Mouse (Mus musculus): ENCODE data around the gene Gm45021. TPM values are rescaled to one million over a fixed set of nuclear protein-coding genes. Genes with fewer than 3 reads are reported as not detected.

The Gm45021 gene
- polyA plus RNA-seq, 1 experiment = not detected

- peaks cover 14% of the 10 kb centered on the region for H3K36me3 ChIP-seq (ENCODE audit: control insufficient read depth, insufficient read depth)
- no peak overlapping the region for H3ac ChIP-seq (ENCODE audit: control insufficient read depth, insufficient read length)
- H3K27me3 ChIP-seq (ENCODE audit: control insufficient read depth, insufficient read depth, insufficient read length) = no peaks in the 10 kb centered on the region
- peak overlapping the region; percentile 95 for H3K4me2 ChIP-seq (ENCODE audit: low read depth)
- TF ChIP-seq REST (IDR thresholded peaks at IDR 0.05; ENCODE audit: insufficient read depth, insufficient read length) (no peak), MYOD1 (IDR thresholded peaks at IDR 0.05; ENCODE audit: control insufficient read depth in 1 of 3, insufficient read length in 2 of 3, low read depth in 2 of 3) (no peak), TCF3 (IDR thresholded peaks at IDR 0.05; ENCODE audit: insufficient read length, low read depth) (no peak), E2F4 (IDR thresholded peaks at IDR 0.05; ENCODE audit: insufficient read depth) (no peak), POLR2A (IDR thresholded peaks at IDR 0.05; ENCODE audit: insufficient read length, low read depth) (no peak), CEBPB (IDR thresholded peaks at IDR 0.05; ENCODE audit: insufficient read depth, poor library complexity, severe bottlenecking) (no peak), MAX (IDR thresholded peaks at IDR 0.05; ENCODE audit: low read depth) (no peak), MYOG (IDR thresholded peaks at IDR 0.05; ENCODE audit: control insufficient read depth in 1 of 3, insufficient read depth in 1 of 3, insufficient read length in 2 of 3, low read depth in 2 of 3) (no peak), TCF12 (IDR thresholded peaks at IDR 0.05; ENCODE audit: insufficient read depth, poor library complexity, severe bottlenecking) (no peak), USF1 (IDR thresholded peaks at IDR 0.05; ENCODE audit: low read depth) (no peak), POLR2AphosphoS2 (IDR thresholded peaks at IDR 0.05; ENCODE audit: insufficient read length, low read depth) (no peak)
- H3K4me3 ChIP-seq = no peak overlapping the region
- peaks cover 10% of the 10 kb centered on the region for H3K79me2 ChIP-seq (ENCODE audit: control insufficient read depth, insufficient read depth)
Observed at GRCm38 (mm10) chr6:48600594-48600993, 11.2 kb downstream of the Gm45021 start.

- peak within 1 kb of the TSS; percentile 60 for H3ac ChIP-seq (ENCODE audit: control insufficient read depth, insufficient read length)
- peak within 1 kb of the TSS; percentile 59 for H3K4me3 ChIP-seq
- H3K79me2 ChIP-seq (ENCODE audit: control insufficient read depth, insufficient read depth) = peaks cover 5% of the 10 kb centered on the region
- peak within 1 kb of the TSS; percentile 95 for H3K4me2 ChIP-seq (ENCODE audit: low read depth)
- no peak for TF ChIP-seq TCF12 (IDR thresholded peaks at IDR 0.05; ENCODE audit: insufficient read depth, poor library complexity, severe bottlenecking)
- TF ChIP-seq CEBPB (IDR thresholded peaks at IDR 0.05; ENCODE audit: insufficient read depth, poor library complexity, severe bottlenecking) = no peak
- TF ChIP-seq POLR2AphosphoS2 (IDR thresholded peaks at IDR 0.05; ENCODE audit: insufficient read length, low read depth) = peak; percentile 89
- no peak for TF ChIP-seq TCF3 (IDR thresholded peaks at IDR 0.05; ENCODE audit: insufficient read length, low read depth)
- no peak for TF ChIP-seq MYOD1 (IDR thresholded peaks at IDR 0.05; ENCODE audit: control insufficient read depth in 1 of 3, insufficient read length in 2 of 3, low read depth in 2 of 3)
- TF ChIP-seq MAX (IDR thresholded peaks at IDR 0.05; ENCODE audit: low read depth) = no peak
- TF ChIP-seq E2F4 (IDR thresholded peaks at IDR 0.05; ENCODE audit: insufficient read depth) = no peak
- no peak for TF ChIP-seq USF1 (IDR thresholded peaks at IDR 0.05; ENCODE audit: low read depth)
- TF ChIP-seq MYOG (IDR thresholded peaks at IDR 0.05; ENCODE audit: control insufficient read depth in 1 of 3, insufficient read depth in 1 of 3, insufficient read length in 2 of 3, low read depth in 2 of 3) = no peak
- peak; percentile 78 for TF ChIP-seq POLR2A (IDR thresholded peaks at IDR 0.05; ENCODE audit: insufficient read length, low read depth)
- TF ChIP-seq REST (IDR thresholded peaks at IDR 0.05; ENCODE audit: insufficient read depth, insufficient read length) = no peak
- TF ChIP-seq SRF (IDR thresholded peaks at IDR 0.05; ENCODE audit: control insufficient read depth, insufficient read length, low read depth) = no peak
- peaks cover 14% of the 10 kb centered on the region for H3K36me3 ChIP-seq (ENCODE audit: control insufficient read depth, insufficient read depth)
- H3K27me3 ChIP-seq (ENCODE audit: control insufficient read depth, insufficient read depth, insufficient read length) = no peaks in the 10 kb centered on the region
Observed at GRCm38 (mm10) chr6:48601271-48602079, 12.1 kb downstream of the Gm45021 start, which contains the start of gene Zfp775. Gene Zfp775, plus strand, starts transcription at chr6:48602063.

- Histone ChIP-seq H3K4me2 (ENCODE audit: low read depth) (peak overlapping the region; percentile 95), H3K4me3 (peak overlapping the region; percentile 59), H3ac (ENCODE audit: control insufficient read depth, insufficient read length) (peak overlapping the region; percentile 60), H3K36me3 (ENCODE audit: control insufficient read depth, insufficient read depth) (peaks cover 14% of the 10 kb centered on the region), H3K27me3 (ENCODE audit: control insufficient read depth, insufficient read depth, insufficient read length) (no peaks in the 10 kb centered on the region), H3K79me2 (ENCODE audit: control insufficient read depth, insufficient read depth) (peaks cover 5% of the 10 kb centered on the region)
- TF ChIP-seq USF1 (IDR thresholded peaks at IDR 0.05; ENCODE audit: low read depth) (no peak), POLR2A (IDR thresholded peaks at IDR 0.05; ENCODE audit: insufficient read length, low read depth) (no peak), MYOD1 (IDR thresholded peaks at IDR 0.05; ENCODE audit: control insufficient read depth in 1 of 3, insufficient read length in 2 of 3, low read depth in 2 of 3) (no peak), TCF12 (IDR thresholded peaks at IDR 0.05; ENCODE audit: insufficient read depth, poor library complexity, severe bottlenecking) (no peak), E2F4 (IDR thresholded peaks at IDR 0.05; ENCODE audit: insufficient read depth) (no peak), SRF (IDR thresholded peaks at IDR 0.05; ENCODE audit: control insufficient read depth, insufficient read length, low read depth) (no peak), MYOG (IDR thresholded peaks at IDR 0.05; ENCODE audit: control insufficient read depth in 1 of 3, insufficient read depth in 1 of 3, insufficient read length in 2 of 3, low read depth in 2 of 3) (no peak), TCF3 (IDR thresholded peaks at IDR 0.05; ENCODE audit: insufficient read length, low read depth) (no peak), POLR2AphosphoS2 (IDR thresholded peaks at IDR 0.05; ENCODE audit: insufficient read length, low read depth) (no peak), MAX (IDR thresholded peaks at IDR 0.05; ENCODE audit: low read depth) (no peak), CEBPB (IDR thresholded peaks at IDR 0.05; ENCODE audit: insufficient read depth, poor library complexity, severe bottlenecking) (no peak)
Observed at GRCm38 (mm10) chr6:48602080-48602741, 12.8 kb downstream of the Gm45021 start.

- Histone ChIP-seq H3K4me2 (ENCODE audit: low read depth) (no peak overlapping the region), H3K27me3 (ENCODE audit: control insufficient read depth, insufficient read depth, insufficient read length) (no peaks in the 10 kb centered on the region), H3K4me3 (no peak overlapping the region), H3K79me2 (ENCODE audit: control insufficient read depth, insufficient read depth) (no peaks in the 10 kb centered on the region), H3K36me3 (ENCODE audit: control insufficient read depth, insufficient read depth) (peaks cover 5% of the 10 kb centered on the region), H3ac (ENCODE audit: control insufficient read depth, insufficient read length) (no peak overlapping the region)
- no peak for TF ChIP-seq MYOD1 (IDR thresholded peaks at IDR 0.05; ENCODE audit: control insufficient read depth in 1 of 3, insufficient read length in 2 of 3, low read depth in 2 of 3)
- no peak for TF ChIP-seq MAX (IDR thresholded peaks at IDR 0.05; ENCODE audit: low read depth)
- TF ChIP-seq SRF (IDR thresholded peaks at IDR 0.05; ENCODE audit: control insufficient read depth, insufficient read length, low read depth) = no peak
- no peak for TF ChIP-seq E2F4 (IDR thresholded peaks at IDR 0.05; ENCODE audit: insufficient read depth)
- no peak for TF ChIP-seq POLR2AphosphoS2 (IDR thresholded peaks at IDR 0.05; ENCODE audit: insufficient read length, low read depth)
- no peak for TF ChIP-seq TCF3 (IDR thresholded peaks at IDR 0.05; ENCODE audit: insufficient read length, low read depth)
Observed at GRCm38 (mm10) chr6:48608124-48608523, 18.7 kb downstream of the Gm45021 start.
